Mouse (Mus musculus) left cerebral cortex, adult 18-20 months (tissue): ENCODE data around the gene Zfp575. TPM values are rescaled to one million over a fixed set of nuclear protein-coding genes. Genes with fewer than 3 reads are reported as not detected.

Experiments
- DNase-seq, 2 experiments: peaks; one replicate each; pipeline ENCODE4 v3.0.0; 2021 to 2022; ENCODE audit warnings: low spot score in 2 of 2, mixed read lengths in 1 of 2
- total RNA-seq, 2 experiments: library from RNA; stranded (reverse); gene quantifications; 2 replicates each; pipeline ENCODE4 v1.2.3; 2021

The Zfp575 gene
- total RNA-seq, 2 experiments from 2014 or later = 6.9 to 7.3 TPM

DNA sequence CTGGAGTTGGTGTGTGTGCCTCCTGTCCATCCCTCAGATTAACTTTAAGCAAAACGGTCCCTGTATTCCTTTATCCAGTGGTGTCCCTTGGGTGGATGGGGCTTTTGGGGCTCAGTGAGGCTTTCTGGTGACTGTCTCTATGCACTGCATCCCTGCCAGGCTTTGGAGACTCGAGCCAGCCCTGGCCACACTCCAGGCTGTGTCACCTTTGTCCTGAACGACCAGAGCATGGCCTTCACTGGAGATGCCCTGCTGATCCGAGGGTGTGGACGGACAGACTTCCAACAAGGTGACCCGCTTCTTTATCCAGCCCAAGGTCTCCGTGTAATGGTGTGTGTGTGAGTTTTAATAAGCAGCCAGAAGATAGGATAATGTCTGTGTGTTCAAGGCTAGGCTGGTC, 18.6 kb upstream of the Zfp575 start:
- no peak for DNase-seq

- DNase-seq = no peak
These were observed 18.1 kb upstream of the Zfp575 start for GRCm38 (mm10) chr7:24605561-24605960.

GRCm38 (mm10) chr7:24600941-24601597, 13.6 kb upstream of the Zfp575 start:
- DNase-seq = peak; percentile 96 to 99

DNA sequence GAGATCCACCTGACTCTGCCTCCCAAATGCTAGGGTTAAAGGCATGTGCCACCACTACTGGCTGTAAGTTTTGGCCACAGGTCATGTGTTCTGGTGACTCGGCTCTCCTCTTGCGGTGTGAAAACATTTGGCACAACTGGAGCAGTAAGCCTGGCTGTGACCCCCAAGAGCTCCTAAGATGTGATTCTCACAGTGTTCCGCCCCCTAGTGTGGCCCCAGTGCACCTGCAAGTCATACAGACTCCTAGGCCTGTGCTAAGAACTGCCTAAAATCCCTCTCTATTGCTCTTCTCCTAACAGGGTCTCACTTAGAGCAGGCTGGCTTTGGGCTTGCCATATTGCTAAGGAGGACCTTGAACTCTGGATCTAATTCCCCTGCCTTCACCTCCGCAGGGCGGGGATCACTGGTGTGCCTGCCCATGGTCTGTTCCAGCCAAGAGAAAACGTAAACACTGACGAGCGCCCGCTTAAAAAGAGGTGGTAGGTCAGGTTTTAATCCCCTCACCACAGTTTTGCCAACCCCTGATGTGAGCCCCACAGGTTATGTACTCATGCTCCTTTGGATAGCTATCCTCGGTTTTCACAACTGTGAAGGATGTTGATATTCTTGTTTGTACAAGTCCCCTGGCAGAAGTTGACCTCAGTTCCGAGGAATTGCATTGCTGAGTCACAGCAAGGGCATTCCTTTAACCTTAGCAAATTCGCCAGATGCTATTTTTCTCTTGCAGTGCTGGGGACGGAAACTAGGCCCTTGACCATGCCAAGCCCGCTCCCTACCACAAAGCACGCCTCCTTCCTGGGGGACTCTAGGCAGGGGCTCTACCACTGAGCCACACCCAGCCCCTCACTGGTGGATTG, 12.0 kb upstream of the Zfp575 start:
- no peak for DNase-seq

DNA sequence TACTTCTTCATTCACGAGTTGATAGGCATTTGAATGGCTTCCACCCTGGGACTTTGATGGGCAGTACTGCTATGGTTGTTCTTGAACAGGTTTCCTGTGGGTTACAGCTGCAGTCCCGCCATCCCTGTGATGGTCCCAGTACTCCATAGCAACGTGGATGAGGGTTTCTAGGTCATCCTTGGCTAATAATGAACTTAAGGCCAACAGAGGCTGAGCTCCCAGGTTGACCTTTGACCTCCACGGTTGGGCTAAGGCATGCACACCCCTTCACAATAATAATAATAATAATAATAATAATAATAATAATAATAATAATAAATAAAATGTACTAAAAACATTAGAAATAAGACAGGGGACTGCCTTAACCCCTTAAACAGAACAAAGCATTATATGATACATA, 10.7 kb upstream of the Zfp575 start:
- no peak for DNase-seq

DNA sequence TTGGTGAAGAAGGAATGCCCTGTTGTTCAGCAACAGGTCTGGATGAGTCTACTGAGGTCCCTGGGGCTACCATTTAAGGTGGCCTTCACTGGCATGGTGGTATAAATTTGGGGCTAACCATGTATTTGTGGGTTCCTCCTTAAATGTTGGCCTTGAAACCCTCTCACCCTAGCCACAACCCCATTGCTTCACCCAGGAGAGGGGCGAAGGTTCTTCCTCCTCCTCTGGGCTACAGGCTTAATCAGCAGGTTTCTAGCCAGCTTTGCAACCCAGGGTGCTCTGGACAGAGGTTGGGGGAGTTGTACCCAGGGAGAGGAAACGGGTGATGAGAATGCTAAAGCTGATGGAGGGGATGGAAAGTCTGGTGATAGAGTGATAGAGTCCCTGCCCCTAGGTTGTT, 8.0 kb upstream of the Zfp575 start:
- no peak for DNase-seq

DNA sequence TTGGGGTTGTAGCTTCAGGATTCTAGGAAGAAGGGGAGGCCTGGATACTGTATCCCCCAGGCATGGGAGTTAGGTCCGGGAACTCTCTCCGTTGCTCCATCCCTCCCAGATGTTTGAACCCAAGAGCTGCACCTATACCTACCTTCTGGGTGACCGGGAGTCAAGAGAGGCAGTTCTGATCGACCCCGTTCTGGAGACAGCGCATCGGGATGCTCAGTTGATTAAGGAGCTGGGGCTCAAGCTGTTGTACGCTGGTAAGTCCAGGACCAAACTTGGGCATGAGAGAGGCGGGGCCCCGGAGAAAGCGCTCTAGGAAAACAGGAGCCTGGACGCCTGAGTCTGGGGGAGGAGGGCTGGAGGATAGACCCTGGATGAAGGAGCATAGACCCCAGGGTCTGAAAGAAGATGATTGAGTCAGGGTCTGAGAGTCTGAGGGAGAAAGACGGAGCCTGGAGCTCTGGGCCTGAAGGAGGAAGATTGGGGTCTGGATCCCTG, 6.9 kb upstream of the Zfp575 start:
- DNase-seq = no peak

GRCm38 (mm10) chr7:24593621-24594308, 6.3 kb upstream of the Zfp575 start:
- peak; percentile 63 to 78 for DNase-seq

- DNase-seq = no peak
These were observed 5.3 kb upstream of the Zfp575 start for GRCm38 (mm10) chr7:24592781-24593180.

- no peak for DNase-seq
These were observed 4.7 kb upstream of the Zfp575 start for GRCm38 (mm10) chr7:24592163-24592562.

GRCm38 (mm10) chr7:24591735-24592134, 4.3 kb upstream of the Zfp575 start:
- no peak for DNase-seq

DNA sequence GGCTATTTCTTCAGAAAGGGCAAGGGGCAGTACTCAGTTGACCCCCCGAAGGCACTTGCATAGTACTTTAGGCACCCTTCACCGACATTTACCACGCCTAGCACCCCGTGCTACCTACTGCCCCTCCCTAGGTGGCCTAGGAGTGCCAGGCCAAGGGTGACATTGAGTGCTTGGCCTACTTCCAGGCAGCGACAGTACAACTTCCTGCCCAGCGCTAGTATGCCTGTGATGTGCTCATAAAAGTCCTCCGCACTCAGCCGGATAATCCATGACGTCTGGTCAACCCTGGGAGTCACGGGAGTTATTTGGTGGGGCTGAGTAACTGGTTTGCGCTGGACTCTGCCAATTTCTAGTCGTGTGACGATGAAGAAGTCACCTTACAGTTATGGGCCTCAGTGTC, 895 bp upstream of the Zfp575 start:
- DNase-seq = no peak

GRCm38 (mm10) chr7:24586828-24587227, 613 bp downstream of the Zfp575 start:
- no peak for DNase-seq

- no peak for DNase-seq
These were observed 1.4 kb downstream of the Zfp575 start for GRCm38 (mm10) chr7:24585995-24586394.

- DNase-seq = no peak
These were observed 2.6 kb downstream of the Zfp575 start for GRCm38 (mm10) chr7:24584876-24585275.

DNA sequence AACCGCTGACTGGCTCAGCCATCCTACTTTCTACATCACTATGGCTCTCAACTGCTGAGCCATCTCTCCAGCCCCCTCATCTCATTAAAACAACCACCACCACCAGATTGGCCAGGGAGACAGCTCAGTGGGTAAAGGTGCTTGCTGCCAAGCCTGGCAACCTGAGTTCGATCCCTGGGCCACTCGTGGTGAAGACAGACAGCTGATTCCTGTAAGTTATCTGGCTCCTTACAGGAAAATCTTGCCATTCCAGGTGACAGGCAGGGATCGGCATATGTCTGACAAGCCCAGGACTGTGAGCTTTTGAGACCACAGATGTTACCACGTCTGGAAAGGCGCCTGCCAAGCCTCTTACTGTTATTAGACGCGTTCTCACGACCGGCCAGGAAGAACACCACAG, 9.6 kb downstream of the Zfp575 start:
- DNase-seq = no peak

DNA sequence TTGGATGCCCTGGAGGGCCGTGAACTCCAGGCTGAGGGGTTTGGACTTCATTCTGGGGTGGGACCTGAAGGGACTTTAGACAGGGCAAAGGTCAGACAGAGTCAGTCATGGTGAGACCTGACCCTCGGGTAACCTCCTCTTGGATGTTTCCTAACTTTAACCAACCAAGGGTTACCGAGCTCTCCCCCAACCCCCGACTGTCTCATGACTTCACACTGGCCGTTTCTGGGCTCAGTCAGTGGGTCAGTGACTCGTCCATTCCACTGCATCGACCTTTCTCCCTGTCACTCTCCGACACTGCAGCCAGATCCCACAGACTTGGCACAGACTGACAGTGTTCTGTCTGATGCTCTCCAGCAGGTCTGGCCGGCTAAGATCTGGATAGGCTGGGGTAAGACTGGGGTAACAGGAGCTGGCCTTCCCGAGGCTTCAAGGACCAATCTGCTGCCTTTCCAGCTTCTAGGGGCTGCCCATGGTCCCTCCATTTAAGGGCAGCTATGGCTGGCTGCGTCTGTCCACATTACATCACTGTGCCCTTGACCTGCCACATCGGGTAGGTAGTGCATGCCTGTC, 13.1 kb downstream of the Zfp575 start:
- DNase-seq = no peak

GRCm38 (mm10) chr7:24572455-24572854, 15.0 kb downstream of the Zfp575 start:
- no peak for DNase-seq

GRCm38 (mm10) chr7:24571071-24571470, 16.4 kb downstream of the Zfp575 start:
- no peak for DNase-seq

DNA sequence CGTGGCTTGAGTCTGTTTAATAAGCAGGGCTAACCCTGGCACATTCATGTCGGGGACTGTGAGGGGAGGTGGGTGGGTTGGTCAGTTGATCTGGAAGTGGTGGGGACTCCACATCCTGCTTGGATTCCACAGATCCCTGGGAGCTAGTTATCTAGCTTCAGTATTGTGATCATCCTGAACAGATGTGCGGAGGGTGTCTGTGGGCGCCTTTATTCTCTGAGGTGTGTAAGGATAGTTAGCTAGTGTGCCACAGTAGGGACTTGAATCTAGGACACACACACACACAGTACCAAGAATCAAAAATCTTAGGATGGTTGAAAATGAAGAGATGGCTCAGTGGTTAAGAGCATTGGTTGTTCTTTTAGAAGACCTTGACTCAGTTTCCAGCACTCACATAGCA, 18.9 kb downstream of the Zfp575 start:
- no peak for DNase-seq

DNA sequence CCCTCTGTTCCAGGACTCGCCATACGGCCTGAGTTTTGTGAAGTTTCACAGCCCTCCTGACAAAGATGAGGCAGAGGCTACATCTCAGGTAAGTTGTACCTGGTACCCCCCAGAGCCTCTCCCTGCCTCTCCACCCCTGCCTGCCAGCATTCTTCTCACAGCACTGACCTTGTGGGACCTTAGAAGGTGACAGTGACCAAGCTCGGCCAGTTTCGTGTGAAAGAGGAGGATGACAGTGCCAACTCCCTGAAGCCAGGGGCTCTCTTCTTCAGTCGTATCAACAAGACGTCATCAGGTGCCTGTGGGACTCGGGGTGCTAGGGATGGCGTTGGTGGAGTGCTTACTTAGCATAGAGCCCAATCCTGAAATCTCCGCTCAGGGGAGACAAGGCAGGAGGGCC, 21.2 kb downstream of the Zfp575 start:
- no peak for DNase-seq

GRCm38 (mm10) chr7:24565627-24566026, 21.8 kb downstream of the Zfp575 start:
- DNase-seq = no peak
